Mouse (Mus musculus) kidney, adult 2 months (tissue): Measurements from ENCODE around the gene Fam208a.

Experiments
- CTCF ChIP-seq: fragments of 200-500 bp; conservative IDR thresholded peaks from 2 replicates; pipeline ENCODE4 v1.5.1; 2011; ENCODE audit warnings: low read depth, mild to moderate bottlenecking, control low read depth, low read length, moderate library complexity, mixed read lengths; ENCODE audit not compliant: insufficient read depth, insufficient read length
- POLR2A ChIP-seq: fragments of 200-500 bp; IDR thresholded peaks from one replicate; pipeline ENCODE4 v1.6.1; 2011; ENCODE audit warnings: low read depth, low read length, control low read depth

- TF ChIP-seq POLR2A (no peak), CTCF (no peak)
Measured at GRCm38 (mm10) chr14:27397526-27397925, 31.1 kb upstream of the Fam208a start.
